ENCODE assay signal across 17 mouse cellular contexts in genomic region chr5:9702656-9703384, GRCm38 (mm10). TPM values are rescaled to one million over a fixed set of nuclear protein-coding genes. Genes with fewer than 3 reads are reported as not detected.
A peak's percentile ranks its signal among the peaks of the same experiment; 100 is the strongest.
DNase-seq lines count a peak whose midpoint lies in the region; ATAC-seq and TF ChIP-seq lines count a peak whose summit lies in the region.
"Had no signal": no experiment of that assay in that cellular context is flagged by ENCODE, and none has a peak within 500 bp of the region (broad histone marks: within the 10 kb centered on the region; RNA-seq: fewer than 3 reads in every experiment).

No protein-coding gene starts in this region.

- H3K27ac ChIP-seq in left cerebral cortex, adult 2 months: peak overlapping the region; percentile 59; the same call in 1 of the 2 replicates
- no peak overlapping the region for H3K27ac ChIP-seq in hindbrain, embryonic 11.5 days (ENCODE audit: low read depth, low read length)
- peak overlapping the region; percentile 39; the same call in 1 of the 2 replicates for H3K27ac ChIP-seq in midbrain, embryonic 12.5 days (replicated peaks)
- H3K27ac ChIP-seq: embryonic facial prominence, embryonic 12.5 days; intestine, embryonic 15.5 days; macrophage had no signal

- no peak for DNase-seq in left cerebral cortex, adult 2 months (ENCODE audit: extremely low spot score in 1 of 2, low spot score in 2 of 2)
- no peak for DNase-seq in left cerebral cortex, adult 11 months (ENCODE audit: low spot score)
- peak; percentile 9 for DNase-seq in hindbrain, embryonic 11.5 days (ENCODE audit: low spot score)
- DNase-seq in retina, embryonic 14.5 days (ENCODE audit: low spot score): peak; percentile 23
- no peak for DNase-seq in adrenal gland, adult 2 months
- no peak for DNase-seq in testis, postnatal 14 days (ENCODE audit: low spot score)
- DNase-seq in ovary, postnatal 14 days (ENCODE audit: low spot score): no peak
- DNase-seq: cerebellum, adult 9-11 months; kidney, postnatal 25 days; lung, adult 18-20 months; right cerebral cortex, postnatal 25 days had no signal

- ATAC-seq in hindbrain, embryonic 11.5 days (ENCODE audit: low FRiP score): peak; percentile 89
- peak; percentile 86 for ATAC-seq in midbrain, embryonic 12.5 days (ENCODE audit: low FRiP score, low read depth)
- ATAC-seq: intestine, embryonic 15.5 days had no signal

- intact Hi-C loops in left cerebral cortex, adult 2 months (cut with DNase I): no loop called here

- no peaks in the 10 kb centered on the region for H3K4me1 ChIP-seq in hindbrain, embryonic 11.5 days (replicated peaks; ENCODE audit: control insufficient read depth, insufficient read depth, low read length)
- H3K4me1 ChIP-seq in midbrain, embryonic 12.5 days: peaks cover 10% of the 10 kb centered on the region; the same call in 1 of the 2 replicates
- H3K4me1 ChIP-seq: embryonic facial prominence, embryonic 12.5 days; intestine, embryonic 15.5 days had no signal

- no peak for TF ChIP-seq CTCF in left cerebral cortex, adult 2 months (IDR thresholded peaks at IDR 0.05)

- WGBS in hindbrain, embryonic 11.5 days: 16% methylated on average over 3 of the region's 3 CpGs
- 7% methylated on average over 3 of the region's 3 CpGs for WGBS in midbrain, embryonic 12.5 days

- no peaks in the 10 kb centered on the region for H3K27me3 ChIP-seq in hindbrain, embryonic 11.5 days (ENCODE audit: control insufficient read depth, insufficient read depth, low read length)
- H3K27me3 ChIP-seq in midbrain, embryonic 12.5 days: no peaks in the 10 kb centered on the region
- H3K27me3 ChIP-seq: embryonic facial prominence, embryonic 12.5 days; intestine, embryonic 15.5 days had no signal

- H3K36me3 ChIP-seq in hindbrain, embryonic 11.5 days (ENCODE audit: control insufficient read depth, insufficient read depth, low read length): no peaks in the 10 kb centered on the region
- H3K36me3 ChIP-seq in midbrain, embryonic 12.5 days: no peaks in the 10 kb centered on the region
- H3K36me3 ChIP-seq: embryonic facial prominence, embryonic 12.5 days; intestine, embryonic 15.5 days had no signal

- no peak overlapping the region for H3K4me2 ChIP-seq in hindbrain, embryonic 11.5 days (replicated peaks; ENCODE audit: low read depth, low read length)
- H3K4me2 ChIP-seq in midbrain, embryonic 12.5 days (replicated peaks): no peak overlapping the region
- H3K4me2 ChIP-seq: embryonic facial prominence, embryonic 12.5 days; intestine, embryonic 15.5 days had no signal

- no peak overlapping the region for H3K9ac ChIP-seq in hindbrain, embryonic 11.5 days (ENCODE audit: low read depth, low read length)
- H3K9ac ChIP-seq in midbrain, embryonic 12.5 days (replicated peaks): no peak overlapping the region
- H3K9ac ChIP-seq: embryonic facial prominence, embryonic 12.5 days; intestine, embryonic 15.5 days had no signal

- H3K9me3 ChIP-seq in hindbrain, embryonic 11.5 days (ENCODE audit: control insufficient read depth, low read length): no peaks in the 10 kb centered on the region
- H3K9me3 ChIP-seq in midbrain, embryonic 12.5 days: 0 out of 2 replicates have a peak, but pooled peaks cover 2% of the 10 kb centered on the region
- H3K9me3 ChIP-seq: embryonic facial prominence, embryonic 12.5 days; intestine, embryonic 15.5 days had no signal

- no peak overlapping the region for H3K4me3 ChIP-seq in left cerebral cortex, adult 2 months
- H3K4me3 ChIP-seq in hindbrain, embryonic 11.5 days (ENCODE audit: low read depth, low read length): no peak overlapping the region
- no peak overlapping the region for H3K4me3 ChIP-seq in midbrain, embryonic 12.5 days
- H3K4me3 ChIP-seq: embryonic facial prominence, embryonic 12.5 days; intestine, embryonic 15.5 days had no signal

RNA-seq across cellular contexts. Expression of gene Grm3, which starts 22.1 kb away (rescaled TPM):
- total RNA-seq in left cerebral cortex, adult 2 months (2021): 100 to 1,000 TPM; 118 to 126 TPM
- 1.6 and 3.1 TPM in 2 replicates for polyA plus RNA-seq in hindbrain, embryonic 11.5 days (2014; fragmentation: Nextera tagmentation; extraction: Ambion mirVana)
- 11.0 and 12.6 TPM in 2 replicates for polyA plus RNA-seq in midbrain, embryonic 12.5 days (2016; fragmentation: Nextera tagmentation; extraction: Ambion mirVana)
- total RNA-seq in adrenal gland, adult 2 months (2021): not detected
- polyA plus RNA-seq in adrenal gland, adult 2 months (2012; rRNA removed): 0.03 TPM in 1 of 2 replicates, not detected in the other
- polyA plus RNA-seq: gonadal fat pad, adult 2 months; macrophage; thymus, postnatal 0 days had no signal

Comparison
In these comparisons a context has a peak if more than half of its experiments do, and no peak if none do; other contexts are left out.
1. DNase-seq: peak in hindbrain, embryonic 11.5 days (single experiment) and retina, embryonic 14.5 days (single experiment); none in left cerebral cortex, adult 2 months (0 of 2), left cerebral cortex, adult 11 months (single experiment), adrenal gland, adult 2 months (single experiment), testis, postnatal 14 days (single experiment) and ovary, postnatal 14 days (single experiment).